Mouse (Mus musculus) ES-E14 (cell line): Measurements from ENCODE around the gene Cyp4a29. TPM values are rescaled to one million over a fixed set of nuclear protein-coding genes. Genes with fewer than 3 reads are reported as not detected.
"Not testable (repeated sequence)": the region's sequence is repeated elsewhere in the genome, so short reads cannot be mapped to it uniquely, and the experiment has no call there.

ENCODE experiments used
- DNase-seq: peaks from one replicate; pipeline ENCODE4 v3.0.0-alpha.2; 2013; ENCODE audit warnings: low read depth, low spot score
- H3K27ac ChIP-seq: 2 replicates; pipeline ENCODE4 v1.5.1; 2012; ENCODE audit warnings: low read depth, mild to moderate bottlenecking, low read length, moderate library complexity, mixed read lengths; ENCODE audit not compliant: poor library complexity, insufficient read depth, severe bottlenecking
- H3K36me3 ChIP-seq: 2 replicates; pipeline ENCODE4 v1.6.1; 2012; ENCODE audit warnings: mild to moderate bottlenecking, low read length, moderate library complexity, mixed read lengths; ENCODE audit not compliant: control insufficient read depth, poor library complexity, insufficient read depth, severe bottlenecking
- H3K4me1 ChIP-seq, 2 experiments: fragments of 150-350 bp in 1 of 2; sonication (generic) in 1 of 2; 2 replicates each; pipeline ENCODE4 v1.6.1; 2012; ENCODE audit warnings: low read length in 2 of 2, mild to moderate bottlenecking in 1 of 2, mixed read lengths in 1 of 2; ENCODE audit not compliant: control insufficient read depth in 2 of 2, insufficient read depth in 2 of 2, poor library complexity in 1 of 2
- H3K4me3 ChIP-seq, 2 experiments: fragments of 150-350 bp in 1 of 2; sonication (generic) in 1 of 2; 2 replicates each; pipeline ENCODE4 v1.5.1; 2012; ENCODE audit warnings: low read length in 2 of 2, low read depth in 1 of 2, mild to moderate bottlenecking in 1 of 2, mixed read lengths in 1 of 2; ENCODE audit not compliant: insufficient read depth in 1 of 2, poor library complexity in 1 of 2, severe bottlenecking in 1 of 2
- H3K9ac ChIP-seq: 2 replicates; pipeline ENCODE4 v1.6.1; 2012; ENCODE audit warnings: low read depth, mild to moderate bottlenecking, low read length, mixed read lengths; ENCODE audit not compliant: poor library complexity, insufficient read depth, severe bottlenecking
- H3K9me3 ChIP-seq: fragments of 150-350 bp; sonication (generic); 2 replicates; pipeline ENCODE4 v1.6.1; 2012; ENCODE audit warnings: low read depth, mild to moderate bottlenecking, low read length; ENCODE audit not compliant: control insufficient read depth, insufficient read depth
- CHD2 ChIP-seq: IDR thresholded peaks from 2 replicates; pipeline ENCODE4 v1.6.1; 2014; ENCODE audit warnings: mild to moderate bottlenecking, low read depth, low read length, inconsistent platforms
- HCFC1 ChIP-seq: IDR thresholded peaks from 2 replicates; pipeline ENCODE4 v1.6.1; 2012; ENCODE audit warnings: low read length, inconsistent platforms, borderline replicate concordance; ENCODE audit not compliant: insufficient read depth
- MAFK ChIP-seq: IDR thresholded peaks from 2 replicates; pipeline ENCODE4 v1.6.1; 2014; ENCODE audit warnings: mild to moderate bottlenecking, low read depth, low read length, inconsistent platforms; ENCODE audit not compliant: insufficient read depth
- ZC3H11A ChIP-seq: IDR thresholded peaks from 2 replicates; pipeline ENCODE4 v1.6.1; 2012; ENCODE audit warnings: low read depth, mild to moderate bottlenecking, inconsistent platforms, low read length, borderline replicate concordance
- ZNF384 ChIP-seq: IDR thresholded peaks from 2 replicates; pipeline ENCODE4 v1.6.1; 2012; ENCODE audit warnings: low read depth, low read length, inconsistent platforms
- in situ Hi-C, 2 experiments: fragments of 600-800 bp; cut with MboI; formaldehyde crosslinking; loops; one replicate each; pipeline ENCODE4 v1.15.1; 2025; ENCODE audit warnings: low sequenced_read_pairs in 2 of 2, inconsistent platforms in 1 of 2; ENCODE audit not compliant: unreplicated experiment in 2 of 2
- total RNA-seq: library from RNA; depleted of rRNA; stranded (reverse); fragments of 300-350 nt; gene quantifications from 2 replicates; pipeline ENCODE4 v1.2.3, GENCODE M21; 2012; rRNA removed

Cyp4a29 gene
- total RNA-seq, 1 experiment, result not detected

GRCm38 (mm10) chr4:115280342-115280741, 38.5 kb downstream of the Cyp4a29 start:
- DNase-seq, result no peak
- Histone ChIP-seq H3K9ac (no peak overlapping the region), H3K9me3 (no peaks in the 10 kb centered on the region), H3K4me3 (no peak overlapping the region), H3K36me3 (no peaks in the 10 kb centered on the region), H3K27ac (no peak overlapping the region), H3K4me1 (no peaks in the 10 kb centered on the region)
- in situ Hi-C loops, result no loop called here
- TF ChIP-seq MAFK (no peak), ZNF384 (no peak), HCFC1 (no peak), ZC3H11A (no peak), CHD2 (no peak)

- H3K4me1 ChIP-seq, H3K4me3 ChIP-seq, H3K9me3 ChIP-seq, H3K27ac ChIP-seq, H3K36me3 ChIP-seq, H3K9ac ChIP-seq, in situ Hi-C loops, DNase-seq: not testable (repeated sequence)
Measured at GRCm38 (mm10) chr4:115280779-115281178, 38.9 kb downstream of the Cyp4a29 start.

DNA sequence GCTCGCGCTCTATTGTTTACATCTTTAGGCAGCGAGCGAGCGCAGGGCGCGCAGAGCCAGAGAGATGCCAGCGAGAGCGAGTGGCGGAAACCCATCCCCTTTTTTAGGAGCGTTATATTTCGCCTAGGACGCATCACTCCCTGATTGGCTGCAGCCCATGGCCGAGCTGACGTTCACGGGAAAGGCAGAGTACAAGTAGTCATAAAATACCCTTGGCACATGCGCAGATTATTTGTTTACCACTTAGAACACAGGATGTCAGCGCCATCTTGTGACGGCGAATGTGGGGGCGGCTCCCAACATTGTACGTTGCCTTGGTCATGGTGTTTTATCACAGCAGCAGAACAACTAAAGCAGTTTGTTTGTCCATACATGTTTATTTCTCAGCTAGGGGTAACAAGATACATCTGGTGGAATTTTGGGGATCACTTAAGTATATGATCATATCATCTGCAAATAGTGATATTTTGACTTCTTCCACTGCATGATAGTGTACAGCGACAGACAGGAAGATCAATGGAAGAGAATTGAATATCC, 39.4 kb downstream of the Cyp4a29 start:
- H3K4me3 ChIP-seq, H3K36me3 ChIP-seq, H3K27ac ChIP-seq, in situ Hi-C loops, H3K9me3 ChIP-seq, DNase-seq, H3K4me1 ChIP-seq, H3K9ac ChIP-seq: not testable (repeated sequence)

DNA sequence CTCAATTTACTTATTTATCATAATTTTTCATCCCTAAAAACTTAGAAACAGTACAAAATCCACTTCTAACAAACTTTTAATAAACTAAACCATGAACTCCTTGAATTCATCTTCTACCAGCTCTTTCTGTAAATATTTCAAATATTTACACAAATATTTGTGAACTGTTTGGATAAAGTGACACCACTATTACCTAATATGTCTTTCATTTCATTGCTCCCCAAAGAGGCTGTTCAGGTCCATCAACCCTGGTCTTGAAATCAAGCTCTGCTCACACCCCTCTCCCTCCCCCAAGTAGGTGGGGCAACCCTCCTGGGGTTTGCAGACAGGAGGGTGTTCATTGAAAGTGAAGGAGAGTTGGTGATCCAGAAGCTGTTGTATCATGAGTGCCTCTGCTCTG, 56.9 kb downstream of the Cyp4a29 start, which contains the start of gene Cyp4a12a:
Gene Cyp4a12a (plus strand): TSS at position 301 of the 400 bp plus-strand sequence.
- H3K9me3 ChIP-seq, in situ Hi-C loops, H3K36me3 ChIP-seq, H3K4me3 ChIP-seq, H3K27ac ChIP-seq, H3K4me1 ChIP-seq, H3K9ac ChIP-seq, DNase-seq: not testable (repeated sequence)

Other genes starting within 250 kb of the Cyp4a29 start
- gene Stil, start 241.9 kb upstream of the Cyp4a29 start, total RNA-seq, result 7.3 and 7.4 TPM in 2 replicates
- gene Tal1, start 185.7 kb upstream of the Cyp4a29 start, total RNA-seq, result 0.40 and 0.42 TPM in 2 replicates
- gene Pdzk1ip1, start 153.4 kb upstream of the Cyp4a29 start, total RNA-seq, result 1.1 and 1.2 TPM in 2 replicates
- 0.11 and 0.36 TPM in 2 replicates for gene Cyp4x1, start 107.8 kb upstream of the Cyp4a29 start, total RNA-seq
- gene Cyp4a12a, start 57.0 kb downstream of the Cyp4a29 start, total RNA-seq, result 0.09 TPM in 1 of 2 replicates, not detected in the other
- gene Cyp4a12b, start 169.5 kb downstream of the Cyp4a29 start, total RNA-seq, result not detected in 2 replicates
- not detected in 2 replicates for gene Cyp4a30b, start 210.5 kb downstream of the Cyp4a29 start, total RNA-seq